Mouse (Mus musculus) layer of hippocampus, postnatal 10 days (tissue): ENCODE results near the gene Gm11114. TPM values are rescaled to one million over a fixed set of nuclear protein-coding genes. Genes with fewer than 3 reads are reported as not detected.

ENCODE experiments used
- DNase-seq, 2 experiments: peaks; one replicate each; pipeline ENCODE4 v3.0.0; 2021; ENCODE audit warnings: low spot score in 2 of 2
- long read RNA-seq: library from polyadenylated mRNA; stranded (forward); transcript quantifications from one replicate; pipeline ENCODE4 v2.0.0, GENCODE M21; 2023
- total RNA-seq, 2 experiments: library from RNA; stranded (reverse); gene quantifications; 2 replicates each; pipeline ENCODE4 v1.2.3; 2021

The Gm11114 gene
- total RNA-seq = not detected
- long read RNA-seq = 0 reads

DNA sequence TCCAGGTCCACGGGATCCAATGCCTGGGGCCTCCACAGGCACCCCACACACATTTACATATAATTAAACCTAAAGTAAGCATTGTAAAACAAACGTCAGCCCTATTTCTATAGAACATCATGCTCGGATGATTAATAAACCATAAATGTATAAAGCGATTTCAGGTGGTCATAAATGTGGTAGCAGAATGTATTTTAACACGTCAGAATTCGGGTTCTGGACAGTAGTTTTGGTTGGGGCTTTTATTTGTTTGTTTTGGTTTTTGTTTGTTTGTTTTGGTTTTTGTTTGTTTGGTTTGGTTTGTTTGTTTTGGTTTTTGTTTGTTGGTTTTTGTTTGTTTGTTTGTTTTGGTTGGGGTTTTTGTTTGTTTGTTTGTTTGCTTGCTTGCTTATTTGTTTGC, at the start of gene Gm11114:
TSS of gene Gm11114 (plus strand) at position 301 of the 400 bp plus-strand sequence.
- DNase-seq = no peak

GRCm38 (mm10) chr9:85266847-85267246, 45.7 kb upstream of the Gm11114 start:
- no peak for DNase-seq

- DNase-seq = no peak
Measured at GRCm38 (mm10) chr9:85274114-85274513, 38.5 kb upstream of the Gm11114 start.

DNA sequence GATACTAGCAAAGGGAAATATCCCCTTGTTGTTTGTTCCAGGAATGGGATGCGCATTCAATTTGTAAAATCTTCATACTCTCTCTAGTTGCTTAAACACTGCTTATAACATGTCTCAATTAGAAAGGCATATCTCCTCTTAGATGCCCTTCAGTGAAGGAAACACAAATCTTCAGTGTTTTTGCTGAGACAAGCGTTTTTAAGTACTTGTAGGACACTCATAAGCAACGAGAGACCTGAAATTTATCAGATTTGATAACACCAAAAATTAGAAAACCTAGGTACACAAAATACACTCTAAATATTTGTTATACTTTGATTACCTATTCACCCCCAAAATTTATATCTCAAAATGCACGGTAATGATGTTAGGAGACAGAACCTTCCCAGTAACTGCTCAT, 9.7 kb upstream of the Gm11114 start:
- no peak for DNase-seq

DNA sequence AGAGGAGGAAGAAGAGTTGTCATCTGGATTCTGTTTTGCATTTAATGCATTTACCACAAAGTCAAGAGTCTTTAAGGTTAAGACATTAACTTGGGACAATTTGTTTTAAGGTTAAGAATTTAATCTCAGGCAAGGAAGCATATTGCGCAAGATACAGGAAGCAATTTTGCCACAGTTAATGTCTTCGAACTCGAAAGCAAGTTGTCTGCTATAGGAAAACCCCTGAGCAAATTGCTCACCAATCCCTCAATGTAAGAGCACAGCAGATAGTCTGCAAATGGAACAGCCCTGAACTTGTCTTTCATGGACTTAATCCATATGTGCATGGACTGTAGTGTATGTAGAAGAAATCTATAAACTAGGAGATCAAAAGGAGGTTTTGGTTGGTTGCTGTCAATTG, 9.2 kb upstream of the Gm11114 start:
- DNase-seq = no peak

DNA sequence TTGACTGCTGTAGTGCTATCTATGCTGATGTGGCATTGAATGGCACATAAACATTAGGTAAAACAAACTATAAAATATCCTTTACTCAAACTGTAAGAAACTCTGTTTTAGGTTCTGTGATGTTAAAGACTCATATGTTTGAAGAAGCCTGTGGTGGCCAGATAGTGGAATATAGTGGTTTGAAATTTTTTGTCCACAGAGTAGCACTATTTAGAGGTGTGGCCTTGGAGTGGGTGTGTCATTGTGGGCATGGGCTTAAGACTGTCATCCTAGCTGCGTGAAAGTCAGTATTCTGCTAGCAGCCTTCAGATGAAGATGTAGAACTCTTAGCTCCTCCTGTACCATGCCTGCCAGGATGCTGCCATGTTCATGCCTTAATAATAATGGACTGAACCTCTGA, 3.5 kb downstream of the Gm11114 start:
- DNase-seq = no peak

DNA sequence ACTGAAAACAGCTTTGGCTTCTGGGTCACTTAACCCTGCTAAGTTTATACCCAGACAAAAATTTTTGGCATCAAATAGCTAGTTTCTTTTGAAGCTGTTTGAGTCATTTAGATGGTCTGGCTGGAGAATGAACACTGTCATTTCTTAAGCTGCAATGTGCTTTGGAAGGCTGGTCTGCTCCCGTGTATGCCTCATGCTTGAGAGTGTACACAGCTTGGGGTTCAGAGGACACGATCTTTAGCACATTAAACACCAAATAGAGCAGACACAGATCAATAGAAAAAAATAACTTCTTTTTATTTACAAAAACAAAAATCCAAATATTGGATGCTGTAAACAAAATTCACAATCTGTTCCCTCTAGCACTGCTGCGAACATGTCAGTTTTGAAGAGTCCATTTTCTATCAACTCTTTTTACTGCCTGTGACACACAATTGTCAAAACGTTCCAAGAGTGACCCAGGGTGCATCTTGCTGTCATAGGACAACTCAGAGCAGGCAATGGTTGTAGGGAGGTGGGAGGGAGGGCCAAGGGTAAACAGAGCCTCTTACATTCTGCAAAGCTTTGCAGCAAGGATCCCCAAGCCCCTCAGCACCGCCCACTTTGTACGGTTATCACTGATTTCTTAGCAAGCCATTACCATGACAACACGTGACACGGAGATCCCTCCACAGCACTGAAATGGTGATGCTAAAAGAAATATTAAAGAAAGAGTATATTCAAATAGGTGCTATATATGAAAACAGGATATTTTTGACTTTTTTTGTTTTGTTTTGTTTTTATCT, 7.8 kb downstream of the Gm11114 start:
- no peak for DNase-seq

- no peak for DNase-seq
Measured at GRCm38 (mm10) chr9:85324158-85324875, 11.7 kb downstream of the Gm11114 start.

GRCm38 (mm10) chr9:85325201-85325868, 12.8 kb downstream of the Gm11114 start:
- no peak for DNase-seq

DNA sequence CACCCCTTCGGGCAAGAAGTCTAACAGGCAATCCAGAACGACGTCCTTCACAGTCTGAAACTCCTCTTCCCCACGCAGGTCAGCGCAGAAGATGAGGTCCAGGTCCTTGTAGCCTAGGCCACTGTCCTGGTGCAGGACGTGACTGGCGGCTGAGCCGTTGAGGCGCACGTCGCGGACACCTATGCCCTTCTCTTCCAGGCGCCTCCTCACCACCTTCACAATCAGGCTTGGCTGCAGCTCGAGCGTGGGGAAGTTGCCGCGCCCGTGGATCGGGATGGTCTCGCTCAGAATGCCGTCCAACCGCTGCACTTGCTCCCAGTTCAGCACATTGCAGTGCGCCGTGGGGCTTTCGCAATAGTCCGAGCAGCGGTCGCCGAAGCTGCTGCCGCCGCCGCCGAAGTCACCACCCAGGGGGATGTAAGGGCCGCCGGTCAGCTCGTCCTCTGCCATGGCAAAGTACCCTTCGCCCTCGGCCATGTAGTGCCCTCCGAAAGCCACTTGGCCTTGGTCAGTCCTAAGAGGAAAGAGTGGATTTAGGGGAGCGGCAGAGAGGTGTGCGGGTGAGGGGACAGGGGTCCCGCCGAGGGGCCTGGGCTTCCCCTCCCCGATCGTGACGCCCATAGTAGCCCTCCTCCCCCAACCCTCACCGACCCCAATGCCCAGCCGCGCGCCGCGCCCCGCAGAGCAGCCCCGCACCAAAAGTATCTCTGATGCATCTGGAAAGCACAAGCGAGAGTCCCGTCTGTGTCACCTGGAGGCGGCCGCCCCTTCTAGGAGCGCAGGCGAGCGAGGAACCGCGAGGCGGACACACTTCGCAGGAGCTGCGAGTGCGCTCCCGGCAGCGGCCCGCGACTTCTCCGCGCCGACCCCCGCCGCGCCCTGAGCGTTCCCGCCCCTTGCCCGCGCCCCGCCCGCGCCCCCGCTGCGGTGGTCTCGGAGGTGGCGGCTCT, 14.0 kb downstream of the Gm11114 start:
- peak; percentile 17 to 38 for DNase-seq

GRCm38 (mm10) chr9:85327242-85328211, 15.0 kb downstream of the Gm11114 start, which contains the start of gene Tent5a:
Gene Tent5a (minus strand): TSS chr9:85327348.
- peak; percentile 53 to 68 for DNase-seq

DNA sequence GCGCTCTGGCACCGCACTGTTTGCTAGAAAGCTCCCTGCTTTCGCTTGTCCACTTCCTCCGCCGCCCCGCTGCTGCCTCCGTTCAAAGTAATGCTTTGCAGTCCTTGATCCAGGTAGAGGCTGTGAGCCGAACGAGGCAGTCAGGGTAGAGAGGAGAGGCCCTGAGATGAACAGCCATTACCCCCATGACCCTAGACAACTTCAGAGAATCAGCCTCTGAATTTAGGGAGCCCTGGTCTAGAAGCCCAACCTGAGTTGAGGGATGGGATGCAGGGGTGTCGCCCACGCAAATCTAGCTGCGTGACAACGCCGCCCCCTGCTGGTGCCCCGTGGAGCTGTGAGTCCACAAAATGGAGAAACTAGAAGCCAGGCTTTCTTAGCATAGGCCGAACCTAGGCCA, 15.7 kb downstream of the Gm11114 start:
- DNase-seq = peak; percentile 93

DNA sequence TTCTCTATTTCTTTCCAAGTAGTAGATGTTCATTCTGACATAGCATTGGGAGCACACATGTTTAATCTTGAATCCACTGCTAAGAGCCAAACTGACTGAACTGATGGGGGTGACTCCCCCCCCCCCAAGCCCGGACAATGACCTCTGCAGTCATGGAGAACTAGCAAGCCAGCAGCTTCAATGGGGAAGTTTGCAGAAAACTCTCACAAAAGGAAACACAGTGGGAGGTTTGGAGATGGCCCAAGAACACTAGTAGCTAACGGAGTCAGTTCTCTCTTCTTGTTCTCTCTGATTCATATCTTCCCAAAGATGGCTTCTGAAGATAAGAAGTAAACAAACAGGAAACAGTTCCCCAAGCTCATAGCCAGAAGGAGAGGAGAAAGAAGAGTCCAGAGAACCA, 18.9 kb downstream of the Gm11114 start:
- no peak for DNase-seq

GRCm38 (mm10) chr9:85336046-85336445, 23.5 kb downstream of the Gm11114 start:
- DNase-seq = no peak

- DNase-seq = no peak
Measured at GRCm38 (mm10) chr9:85340303-85340702, 27.7 kb downstream of the Gm11114 start.

DNA sequence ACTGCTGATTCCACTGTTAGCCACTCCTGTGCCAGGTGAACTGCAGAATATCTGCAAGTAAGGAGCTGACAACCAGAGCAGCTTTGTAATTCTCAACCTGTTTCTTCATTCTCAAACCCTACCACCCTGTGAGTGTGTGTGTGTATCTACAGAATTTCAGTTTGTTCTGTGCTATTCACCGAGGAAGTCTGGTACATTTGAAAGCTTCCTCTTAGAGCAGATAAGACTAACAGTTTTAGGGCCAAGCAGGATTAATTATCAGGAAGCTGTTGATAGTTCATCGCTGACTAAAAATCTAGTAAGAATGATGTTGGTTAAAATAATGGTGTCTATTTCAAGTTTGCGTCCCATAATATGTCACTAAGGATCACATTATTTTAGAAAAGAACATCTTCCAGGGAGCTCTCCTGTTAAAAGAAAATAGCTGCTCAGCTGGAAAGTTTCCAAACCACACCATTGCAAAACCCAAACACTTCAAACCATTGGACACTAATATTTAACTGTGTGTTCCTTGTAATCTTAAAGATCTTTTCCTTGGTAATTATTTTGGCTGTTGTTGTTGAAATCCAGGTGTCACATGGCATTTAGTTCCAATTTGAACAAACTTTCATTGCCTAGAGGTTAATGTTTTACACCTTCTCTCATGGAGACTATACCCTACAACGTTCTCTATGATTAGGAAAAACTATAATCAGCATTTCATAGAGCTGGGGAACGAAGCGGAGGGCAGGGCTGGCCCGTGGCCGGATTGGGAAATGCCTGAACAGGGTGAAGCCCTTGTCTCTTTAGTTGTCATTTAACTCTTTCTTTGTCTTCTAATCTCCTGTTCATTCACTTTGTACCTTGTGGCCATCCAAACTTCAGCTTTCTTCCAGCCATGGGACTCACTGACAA, 30.6 kb downstream of the Gm11114 start:
- no peak for DNase-seq

- no peak for DNase-seq
Measured at GRCm38 (mm10) chr9:85347823-85348523, 35.4 kb downstream of the Gm11114 start.

DNA sequence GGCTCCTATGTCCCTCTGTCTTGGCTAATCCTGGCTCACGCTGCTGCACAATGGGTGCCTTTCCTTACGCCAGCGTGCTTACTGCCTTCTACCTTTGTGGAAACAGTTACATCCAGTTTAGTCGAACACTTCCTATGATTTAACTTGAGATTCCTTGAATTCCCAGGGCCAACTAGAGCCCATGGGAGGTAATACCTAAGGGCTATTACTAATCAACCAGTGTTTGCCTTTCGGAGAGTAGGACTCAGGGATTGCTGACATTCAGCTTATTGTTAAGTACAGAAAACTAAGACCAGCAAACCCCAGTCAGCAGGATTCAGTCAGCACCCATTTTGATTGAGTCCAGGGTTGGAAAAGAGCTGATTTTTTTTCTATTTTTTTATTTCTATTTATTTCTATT, 43.0 kb downstream of the Gm11114 start:
- no peak for DNase-seq
